Mouse (Mus musculus): Measurements from ENCODE around the gene Dtnbp1.

GRCm38 (mm10) chr13:45040195-45040594 is 38.2 kb upstream of the Dtnbp1 start:
- TF ChIP-seq POLR2A (IDR thresholded peaks at IDR 0.05; ENCODE audit: insufficient read length, low read depth) (no peak), USF1 (IDR thresholded peaks at IDR 0.05; ENCODE audit: low read depth) (no peak), MAX (IDR thresholded peaks at IDR 0.05; ENCODE audit: low read depth) (no peak), TCF3 (IDR thresholded peaks at IDR 0.05; ENCODE audit: insufficient read length, low read depth) (no peak), TCF12 (IDR thresholded peaks at IDR 0.05; ENCODE audit: insufficient read depth, poor library complexity, severe bottlenecking) (no peak), MYOG (IDR thresholded peaks at IDR 0.05; ENCODE audit: control insufficient read depth in 1 of 3, insufficient read depth in 1 of 3, insufficient read length in 2 of 3, low read depth in 2 of 3) (no peak), E2F4 (IDR thresholded peaks at IDR 0.05; ENCODE audit: insufficient read depth) (no peak), POLR2AphosphoS2 (IDR thresholded peaks at IDR 0.05; ENCODE audit: insufficient read length, low read depth) (no peak), SRF (IDR thresholded peaks at IDR 0.05; ENCODE audit: control insufficient read depth, insufficient read length, low read depth) (no peak), MYOD1 (IDR thresholded peaks at IDR 0.05; ENCODE audit: control insufficient read depth in 1 of 3, insufficient read length in 2 of 3, low read depth in 2 of 3) (no peak)
